Mouse (Mus musculus) megakaryocyte, embryonic 14.5 days (primary cell): ENCODE measurements around the gene Uqcrh.

Experiments used
- FLI1 ChIP-seq: IDR thresholded peaks from 2 replicates; pipeline ENCODE4 v1.6.1; 2012; ENCODE audit warnings: low read length, inconsistent platforms, mixed read lengths
- GATA1 ChIP-seq: IDR thresholded peaks from 3 replicates; pipeline ENCODE4 v1.6.1; 2012; ENCODE audit warnings: mixed read lengths, low read length, inconsistent platforms, borderline replicate concordance

GRCm38 (mm10) chr4:116097211-116097610 lies 22.3 kb upstream of the Uqcrh start:
- no peak for TF ChIP-seq GATA1
- no peak for TF ChIP-seq FLI1
